In genomic region chr10:96333224-96333623, GRCm38 (mm10) we compare ENCODE assay signal across 8 mouse cellular contexts.
DNase-seq lines count a peak whose midpoint lies in the region; ATAC-seq and TF ChIP-seq lines count a peak whose summit lies in the region.

No protein-coding gene starts in this region.

- TF ChIP-seq CTCF in kidney, adult 2 months (conservative IDR thresholded peaks at IDR 0.05; ENCODE audit: insufficient read depth, insufficient read length, low read depth, low read length), result peak; percentile 42; the same call in 1 of the 2 replicates

- H3K4me1 ChIP-seq in kidney, adult 2 months (ENCODE audit: control insufficient read depth, insufficient read depth, low read length), result peaks cover 5% of the 10 kb centered on the region; the same call in 1 of the 2 replicates
- no peaks in the 10 kb centered on the region for H3K4me1 ChIP-seq in kidney, embryonic 14.5 days (ENCODE audit: control insufficient read depth, insufficient read depth, low read length)
- no peaks in the 10 kb centered on the region for H3K4me1 ChIP-seq in intestine, embryonic 16.5 days (ENCODE audit: control insufficient read depth, insufficient read depth, low read length)

- 58% methylated on average over 6 of the region's 6 CpGs for WGBS in kidney, adult 2 months
- 71% methylated on average over 6 of the region's 6 CpGs for WGBS in kidney, embryonic 14.5 days
- 69% methylated on average over 6 of the region's 6 CpGs for WGBS in intestine, embryonic 16.5 days

- no peak for ATAC-seq in kidney, embryonic 14.5 days (ENCODE audit: low FRiP score, low TSS enrichment)
- no peak for ATAC-seq in intestine, embryonic 16.5 days
- ATAC-seq in megakaryocyte progenitor cell, adult 5-6 weeks (replicated peaks; ENCODE audit: poor library complexity), result peak; percentile 75

- H3K36me3 ChIP-seq in kidney, adult 2 months (ENCODE audit: control insufficient read depth, insufficient read depth, low read length), result no peaks in the 10 kb centered on the region
- H3K36me3 ChIP-seq in kidney, embryonic 14.5 days (ENCODE audit: control insufficient read depth, insufficient read depth, low read length), result no peaks in the 10 kb centered on the region
- H3K36me3 ChIP-seq in intestine, embryonic 16.5 days (ENCODE audit: control insufficient read depth, insufficient read depth, low read length), result no peaks in the 10 kb centered on the region

- no peak overlapping the region for H3K4me3 ChIP-seq in kidney, adult 2 months (ENCODE audit: insufficient read depth, low read depth, low read length)
- no peak overlapping the region for H3K4me3 ChIP-seq in kidney, embryonic 14.5 days (ENCODE audit: low read length)
- no peak overlapping the region for H3K4me3 ChIP-seq in intestine, embryonic 16.5 days (ENCODE audit: low read length)

- no peak overlapping the region for H3K9ac ChIP-seq in kidney, embryonic 14.5 days (ENCODE audit: low read depth, low read length)
- no peak overlapping the region for H3K9ac ChIP-seq in intestine, embryonic 16.5 days (ENCODE audit: low read depth, low read length)

- H3K27me3 ChIP-seq in kidney, adult 2 months (replicated peaks; ENCODE audit: control insufficient read depth, insufficient read depth, low read length), result no peaks in the 10 kb centered on the region
- H3K27me3 ChIP-seq in kidney, embryonic 14.5 days (ENCODE audit: control insufficient read depth, insufficient read depth, low read length), result no peaks in the 10 kb centered on the region
- H3K27me3 ChIP-seq in intestine, embryonic 16.5 days (replicated peaks; ENCODE audit: control insufficient read depth, insufficient read depth, low read length), result no peaks in the 10 kb centered on the region

- intact Hi-C loops in left cerebral cortex, postnatal 4 days (cut with DNase I), result no loop called here

- no peak for TF ChIP-seq POLR2A in kidney, adult 2 months (IDR thresholded peaks at IDR 0.05; ENCODE audit: low read depth, low read length)

- peak; percentile 39 for DNase-seq in kidney, adult 2 months
- DNase-seq in T-cell, adult 2 months (ENCODE audit: low spot score), result peak; percentile 66
- DNase-seq in embryo, embryonic 11 days, result no peak
- DNase-seq in MN1 (ENCODE audit: low spot score), result no peak
- no peak for DNase-seq in left cerebral cortex, postnatal 4 days

- no peaks in the 10 kb centered on the region for H3K9me3 ChIP-seq in kidney, embryonic 14.5 days (ENCODE audit: control insufficient read depth, low read length)
- H3K9me3 ChIP-seq in intestine, embryonic 16.5 days (ENCODE audit: control insufficient read depth, low read length), result no peaks in the 10 kb centered on the region

- H3K4me2 ChIP-seq in kidney, embryonic 14.5 days (replicated peaks; ENCODE audit: low read depth, low read length), result no peak overlapping the region
- H3K4me2 ChIP-seq in intestine, embryonic 16.5 days (ENCODE audit: low read depth, low read length), result no peak overlapping the region

- peak overlapping the region; percentile 67 for H3K27ac ChIP-seq in kidney, adult 2 months (ENCODE audit: insufficient read depth, low read depth, low read length)
- no peak overlapping the region for H3K27ac ChIP-seq in kidney, embryonic 14.5 days (ENCODE audit: low read depth, low read length)
- 0 out of 2 replicates have a peak overlapping the region, but pooled peaks have one; percentile 1 for H3K27ac ChIP-seq in intestine, embryonic 16.5 days (ENCODE audit: low read length)

Comparison
In these comparisons a context has a peak if more than half of its experiments do, and no peak if none do; other contexts are left out.
1. DNase-seq: peak in kidney, adult 2 months (single experiment) and T-cell, adult 2 months (single experiment); none in embryo, embryonic 11 days (single experiment), MN1 (single experiment) and left cerebral cortex, postnatal 4 days (single experiment).